Mouse (Mus musculus): ENCODE measurements around the gene Wdr25.

- TF ChIP-seq POLR2A (IDR thresholded peaks at IDR 0.05; ENCODE audit: borderline replicate concordance, low read depth, low read length) (no peak), CTCF (IDR thresholded peaks at IDR 0.05; ENCODE audit: low read depth, low read length) (no peak)
Observed at GRCm38 (mm10) chr12:108880606-108881005, 12.8 kb upstream of the Wdr25 start.

Measured in bone marrow macrophage, adult 2 months (primary cell).